Mouse (Mus musculus): Measurements from ENCODE around the gene Ccdc186.

GRCm38 (mm10) chr19:56769024-56769423 is 53.0 kb downstream of the Ccdc186 start:
- TF ChIP-seq CTCF (IDR thresholded peaks at IDR 0.05; ENCODE audit: low read depth) (no peak), EP300 (optimal IDR thresholded peaks at IDR 0.05) (no peak)

Measured in stomach, postnatal 0 days (tissue).